Mouse (Mus musculus): ENCODE measurements around the gene Rln1. TPM values are rescaled to one million over a fixed set of nuclear protein-coding genes. Genes with fewer than 3 reads are reported as not detected.

Gene Rln1
- polyA plus RNA-seq, 1 experiment = not detected

DNA sequence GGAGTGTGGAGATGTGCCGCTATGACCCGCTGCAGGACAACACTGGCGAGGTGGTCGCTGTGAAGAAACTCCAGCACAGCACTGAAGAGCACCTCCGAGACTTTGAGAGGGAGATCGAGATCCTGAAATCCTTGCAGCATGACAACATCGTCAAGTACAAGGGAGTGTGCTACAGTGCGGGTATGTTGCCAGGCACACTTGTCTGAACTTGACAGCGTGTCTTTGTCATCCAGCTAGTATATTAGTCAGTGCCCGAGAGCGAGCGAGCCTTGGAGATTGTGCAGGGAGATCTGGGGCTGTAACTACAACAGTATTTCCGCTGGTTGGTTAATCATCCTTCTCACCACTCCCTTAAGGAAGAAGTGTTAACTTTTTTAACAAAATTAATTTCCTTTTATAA lies 33.6 kb downstream of the Rln1 start:
- Histone ChIP-seq H3K4me1 (ENCODE audit: control insufficient read depth, insufficient read depth, insufficient read length) (no peaks in the 10 kb centered on the region), H3K27ac (ENCODE audit: insufficient read depth, low read length) (no peak overlapping the region), H3K36me3 (ENCODE audit: control insufficient read depth, insufficient read depth, low read length) (peaks cover 40% of the 10 kb centered on the region), H3K4me3 (ENCODE audit: extremely low read depth, insufficient read depth, insufficient read length) (no peak overlapping the region), H3K27me3 (ENCODE audit: control insufficient read depth, insufficient read depth, low read length) (no peaks in the 10 kb centered on the region)
- WGBS = 95% methylated on average over 13 of the region's 13 CpGs
- no peak for TF ChIP-seq CTCF (IDR thresholded peaks at IDR 0.05; ENCODE audit: extremely low read depth, insufficient read depth, insufficient read length, insufficient replicate concordance)
- no peak for TF ChIP-seq POLR2A (IDR thresholded peaks at IDR 0.05; ENCODE audit: low read depth, low read length)
- DNase-seq (ENCODE audit: low read depth in 1 of 2, low spot score in 2 of 2) = no peak

DNA sequence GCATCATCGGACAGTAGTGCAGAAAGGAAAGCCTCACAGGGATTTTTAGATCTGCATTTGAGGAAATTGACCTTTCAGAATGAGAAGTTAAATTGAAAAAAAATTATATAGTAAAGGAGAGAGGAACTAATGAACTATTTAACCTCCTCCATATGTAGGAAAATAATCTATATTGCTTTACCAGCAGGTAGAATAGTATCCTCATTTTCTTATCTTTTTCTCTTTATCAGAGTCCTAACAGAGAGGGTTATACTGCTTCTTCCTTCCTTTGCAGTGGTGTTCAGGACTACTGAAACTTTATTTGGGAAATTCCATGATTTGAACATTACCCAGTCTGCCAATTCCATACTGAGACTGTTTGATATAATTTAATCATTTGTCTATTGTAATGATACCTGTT lies 37.1 kb downstream of the Rln1 start:
- DNase-seq (ENCODE audit: low read depth in 1 of 2, low spot score in 2 of 2) = no peak
- peaks cover 43% of the 10 kb centered on the region for H3K36me3 ChIP-seq (ENCODE audit: control insufficient read depth, insufficient read depth, low read length)
- H3K4me1 ChIP-seq (ENCODE audit: control insufficient read depth, insufficient read depth, insufficient read length) = no peaks in the 10 kb centered on the region
- no peaks in the 10 kb centered on the region for H3K27me3 ChIP-seq (ENCODE audit: control insufficient read depth, insufficient read depth, low read length)
- TF ChIP-seq CTCF (IDR thresholded peaks at IDR 0.05; ENCODE audit: extremely low read depth, insufficient read depth, insufficient read length, insufficient replicate concordance) = no peak
- no peak for TF ChIP-seq POLR2A (IDR thresholded peaks at IDR 0.05; ENCODE audit: low read depth, low read length)
- H3K4me3 ChIP-seq (ENCODE audit: extremely low read depth, insufficient read depth, insufficient read length) = no peak overlapping the region
- H3K27ac ChIP-seq (ENCODE audit: insufficient read depth, low read length) = no peak overlapping the region
- WGBS = 87% methylated on average over 1 of the region's 1 CpGs

DNA sequence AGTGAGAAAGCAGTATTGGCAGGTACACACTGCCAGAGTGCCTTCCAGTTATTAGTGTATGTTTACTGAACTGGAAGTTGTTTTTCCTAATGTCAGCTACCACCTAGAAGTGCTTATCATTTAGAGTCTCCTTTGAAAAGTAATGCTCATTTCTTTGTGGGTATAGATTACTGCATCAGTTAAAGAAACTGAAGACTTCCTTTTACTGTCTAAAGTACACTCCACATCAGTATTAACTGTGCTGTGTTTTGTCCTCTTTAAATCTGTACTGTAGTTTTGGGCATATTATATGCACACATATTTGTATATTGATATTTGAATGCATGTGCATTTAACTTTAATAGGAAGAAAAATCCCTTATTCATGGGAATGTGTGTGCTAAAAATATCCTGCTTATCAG lies 38.3 kb downstream of the Rln1 start:
- Histone ChIP-seq H3K27ac (ENCODE audit: insufficient read depth, low read length) (no peak overlapping the region), H3K4me1 (ENCODE audit: control insufficient read depth, insufficient read depth, insufficient read length) (no peaks in the 10 kb centered on the region), H3K27me3 (ENCODE audit: control insufficient read depth, insufficient read depth, low read length) (no peaks in the 10 kb centered on the region), H3K4me3 (ENCODE audit: extremely low read depth, insufficient read depth, insufficient read length) (no peak overlapping the region), H3K36me3 (ENCODE audit: control insufficient read depth, insufficient read depth, low read length) (peaks cover 46% of the 10 kb centered on the region)
- no peak for TF ChIP-seq CTCF (IDR thresholded peaks at IDR 0.05; ENCODE audit: extremely low read depth, insufficient read depth, insufficient read length, insufficient replicate concordance)
- TF ChIP-seq POLR2A (IDR thresholded peaks at IDR 0.05; ENCODE audit: low read depth, low read length) = no peak
- DNase-seq (ENCODE audit: low read depth in 1 of 2, low spot score in 2 of 2) = no peak

DNA sequence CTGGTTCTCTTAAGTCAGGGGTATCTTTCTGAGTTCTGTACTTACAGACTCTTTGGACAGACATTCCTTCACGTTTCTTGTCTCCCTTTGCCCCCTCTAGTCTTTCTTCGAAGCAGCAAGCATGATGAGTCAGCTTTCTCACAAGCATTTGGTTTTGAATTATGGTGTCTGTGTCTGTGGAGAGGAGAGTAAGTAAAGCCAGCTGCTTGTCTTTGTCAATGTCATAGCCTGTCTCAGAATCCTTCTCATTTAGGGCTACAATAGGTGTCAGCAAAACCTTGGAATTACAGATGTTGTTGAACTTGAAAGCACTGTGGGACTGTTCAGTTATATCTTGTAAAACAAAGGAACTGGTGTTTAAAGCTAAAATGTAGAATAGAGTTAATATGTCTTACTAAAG lies 39.7 kb downstream of the Rln1 start:
- WGBS = 72% methylated on average over 2 of the region's 2 CpGs
- DNase-seq (ENCODE audit: low read depth in 1 of 2, low spot score in 2 of 2) = no peak
- Histone ChIP-seq H3K4me1 (ENCODE audit: control insufficient read depth, insufficient read depth, insufficient read length) (no peaks in the 10 kb centered on the region), H3K4me3 (ENCODE audit: extremely low read depth, insufficient read depth, insufficient read length) (no peak overlapping the region), H3K36me3 (ENCODE audit: control insufficient read depth, insufficient read depth, low read length) (peaks cover 46% of the 10 kb centered on the region), H3K27ac (ENCODE audit: insufficient read depth, low read length) (no peak overlapping the region), H3K27me3 (ENCODE audit: control insufficient read depth, insufficient read depth, low read length) (no peaks in the 10 kb centered on the region)
- TF ChIP-seq POLR2A (IDR thresholded peaks at IDR 0.05; ENCODE audit: low read depth, low read length) (no peak), CTCF (IDR thresholded peaks at IDR 0.05; ENCODE audit: extremely low read depth, insufficient read depth, insufficient read length, insufficient replicate concordance) (no peak)

DNA sequence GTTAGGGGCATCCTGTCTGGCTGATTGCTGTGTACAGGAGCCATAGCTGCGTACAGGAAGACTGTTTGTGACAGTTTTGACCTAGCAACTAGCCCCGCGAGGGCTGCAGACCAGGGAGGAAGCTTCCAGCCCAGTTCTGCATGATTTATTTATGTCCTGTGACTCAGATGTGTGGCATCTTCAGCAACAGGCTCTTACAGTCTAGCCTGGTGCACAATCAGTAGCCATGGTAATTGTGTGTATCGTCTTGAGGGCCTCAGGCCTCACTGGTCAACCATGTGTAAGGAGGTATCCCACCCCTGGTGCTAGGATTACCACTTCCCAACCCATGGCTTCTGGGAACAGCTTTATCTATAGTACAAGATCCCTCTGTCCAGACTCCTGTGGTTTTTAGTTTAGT lies 41.9 kb downstream of the Rln1 start:
- 84% methylated on average over 4 of the region's 4 CpGs for WGBS
- H3K27ac ChIP-seq (ENCODE audit: insufficient read depth, low read length) = no peak overlapping the region
- DNase-seq (ENCODE audit: low read depth in 1 of 2, low spot score in 2 of 2) = no peak
- H3K27me3 ChIP-seq (ENCODE audit: control insufficient read depth, insufficient read depth, low read length) = no peaks in the 10 kb centered on the region
- no peak for TF ChIP-seq CTCF (IDR thresholded peaks at IDR 0.05; ENCODE audit: extremely low read depth, insufficient read depth, insufficient read length, insufficient replicate concordance)
- no peak for TF ChIP-seq POLR2A (IDR thresholded peaks at IDR 0.05; ENCODE audit: low read depth, low read length)
- no peak overlapping the region for H3K4me3 ChIP-seq (ENCODE audit: extremely low read depth, insufficient read depth, insufficient read length)
- H3K36me3 ChIP-seq (ENCODE audit: control insufficient read depth, insufficient read depth, low read length) = peaks cover 43% of the 10 kb centered on the region
- H3K4me1 ChIP-seq (ENCODE audit: control insufficient read depth, insufficient read depth, insufficient read length) = no peaks in the 10 kb centered on the region

DNA sequence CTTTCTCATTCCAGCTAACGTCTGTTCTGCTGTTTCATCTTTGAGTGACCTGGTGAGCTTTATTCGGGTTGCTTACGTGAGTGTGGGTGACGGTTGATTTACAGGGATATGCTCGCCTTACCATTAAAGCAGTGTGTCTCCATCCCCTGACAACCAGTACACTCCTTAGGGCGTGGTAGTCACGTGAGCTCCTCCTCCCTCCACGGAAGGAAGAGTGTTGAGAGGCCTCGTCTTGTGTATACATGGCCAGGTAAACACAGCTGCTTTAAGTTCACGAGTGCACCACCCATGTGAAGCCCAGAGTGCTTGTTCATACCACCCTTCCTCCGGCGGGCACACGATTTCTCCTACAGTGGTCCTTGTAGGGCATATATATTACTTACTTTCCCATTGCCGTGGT lies 42.9 kb downstream of the Rln1 start:
- no peak overlapping the region for H3K4me3 ChIP-seq (ENCODE audit: extremely low read depth, insufficient read depth, insufficient read length)
- peaks cover 47% of the 10 kb centered on the region for H3K36me3 ChIP-seq (ENCODE audit: control insufficient read depth, insufficient read depth, low read length)
- no peak for DNase-seq (ENCODE audit: low read depth in 1 of 2, low spot score in 2 of 2)
- H3K27me3 ChIP-seq (ENCODE audit: control insufficient read depth, insufficient read depth, low read length) = no peaks in the 10 kb centered on the region
- H3K4me1 ChIP-seq (ENCODE audit: control insufficient read depth, insufficient read depth, insufficient read length) = no peaks in the 10 kb centered on the region
- TF ChIP-seq CTCF (IDR thresholded peaks at IDR 0.05; ENCODE audit: extremely low read depth, insufficient read depth, insufficient read length, insufficient replicate concordance) (no peak), POLR2A (IDR thresholded peaks at IDR 0.05; ENCODE audit: low read depth, low read length) (no peak)
- H3K27ac ChIP-seq (ENCODE audit: insufficient read depth, low read length) = no peak overlapping the region
- WGBS = 92% methylated on average over 14 of the region's 14 CpGs

DNA sequence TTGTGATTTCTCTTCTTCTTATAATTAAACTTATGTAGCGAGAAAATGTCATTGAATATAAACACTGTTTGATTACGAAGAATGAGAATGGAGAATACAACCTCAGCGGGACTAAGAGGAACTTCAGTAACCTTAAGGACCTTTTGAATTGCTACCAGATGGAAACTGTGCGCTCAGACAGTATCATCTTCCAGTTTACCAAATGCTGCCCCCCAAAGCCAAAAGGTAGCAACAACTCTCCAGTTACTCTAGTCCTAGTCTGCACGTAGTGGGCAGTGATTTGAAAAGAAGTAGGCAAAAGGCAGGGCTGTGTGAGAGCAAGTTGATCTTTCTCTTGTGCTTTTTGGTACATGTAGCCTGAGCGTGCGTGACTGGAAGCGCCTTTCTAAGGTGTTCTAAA lies 46.6 kb downstream of the Rln1 start:
- H3K27me3 ChIP-seq (ENCODE audit: control insufficient read depth, insufficient read depth, low read length) = no peaks in the 10 kb centered on the region
- no peak for DNase-seq (ENCODE audit: low read depth in 1 of 2, low spot score in 2 of 2)
- WGBS = 90% methylated on average over 8 of the region's 8 CpGs
- H3K27ac ChIP-seq (ENCODE audit: insufficient read depth, low read length) = no peak overlapping the region
- no peaks in the 10 kb centered on the region for H3K4me1 ChIP-seq (ENCODE audit: control insufficient read depth, insufficient read depth, insufficient read length)
- no peak for TF ChIP-seq POLR2A (IDR thresholded peaks at IDR 0.05; ENCODE audit: low read depth, low read length)
- no peak for TF ChIP-seq CTCF (IDR thresholded peaks at IDR 0.05; ENCODE audit: extremely low read depth, insufficient read depth, insufficient read length, insufficient replicate concordance)
- no peak overlapping the region for H3K4me3 ChIP-seq (ENCODE audit: extremely low read depth, insufficient read depth, insufficient read length)
- peaks cover 48% of the 10 kb centered on the region for H3K36me3 ChIP-seq (ENCODE audit: control insufficient read depth, insufficient read depth, low read length)
